Mouse (Mus musculus): ENCODE measurements at regions not wholly inside any gene's neighbourhood (a gene's known extent, or its start where the extent isn't known, plus 50 kb on each side); places are given as distances from the start of the nearest gene placed in this dataset.

DNA sequence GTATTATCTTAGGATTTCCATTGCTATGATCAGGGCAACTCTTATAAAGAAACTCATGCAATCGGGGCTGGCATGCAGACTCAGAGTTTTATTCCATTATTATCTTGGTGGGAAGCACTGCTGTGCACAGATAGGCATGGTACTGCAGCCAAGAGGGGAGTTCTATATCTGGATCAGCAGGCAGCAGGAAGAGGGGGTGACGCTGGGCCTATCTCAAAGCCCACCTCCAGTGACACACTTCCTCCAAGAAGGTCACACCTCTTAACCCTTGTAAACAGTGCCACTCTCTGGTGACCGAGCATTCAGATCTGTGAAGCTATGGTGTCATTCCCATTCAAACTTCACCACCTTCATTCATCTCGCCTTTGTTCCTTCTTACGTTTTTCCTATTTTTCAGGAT lies 381.8 kb upstream of the Prickle1 start:
- no peak for TF ChIP-seq POLR2A (IDR thresholded peaks at IDR 0.05; ENCODE audit: borderline replicate concordance, extremely low read depth, low read depth, low read length)
- TF ChIP-seq CTCF (IDR thresholded peaks at IDR 0.05; ENCODE audit: insufficient read depth, low read length) = no peak

Measured in lung, adult 2 months (tissue).